Mouse (Mus musculus): ENCODE results near the gene Akap6. TPM values are rescaled to one million over a fixed set of nuclear protein-coding genes. Genes with fewer than 3 reads are reported as not detected.
A peak's percentile ranks its signal among the peaks of the same experiment; 100 is the strongest.

The Akap6 gene
- total RNA-seq, 1 experiment = 0.09 TPM

DNA sequence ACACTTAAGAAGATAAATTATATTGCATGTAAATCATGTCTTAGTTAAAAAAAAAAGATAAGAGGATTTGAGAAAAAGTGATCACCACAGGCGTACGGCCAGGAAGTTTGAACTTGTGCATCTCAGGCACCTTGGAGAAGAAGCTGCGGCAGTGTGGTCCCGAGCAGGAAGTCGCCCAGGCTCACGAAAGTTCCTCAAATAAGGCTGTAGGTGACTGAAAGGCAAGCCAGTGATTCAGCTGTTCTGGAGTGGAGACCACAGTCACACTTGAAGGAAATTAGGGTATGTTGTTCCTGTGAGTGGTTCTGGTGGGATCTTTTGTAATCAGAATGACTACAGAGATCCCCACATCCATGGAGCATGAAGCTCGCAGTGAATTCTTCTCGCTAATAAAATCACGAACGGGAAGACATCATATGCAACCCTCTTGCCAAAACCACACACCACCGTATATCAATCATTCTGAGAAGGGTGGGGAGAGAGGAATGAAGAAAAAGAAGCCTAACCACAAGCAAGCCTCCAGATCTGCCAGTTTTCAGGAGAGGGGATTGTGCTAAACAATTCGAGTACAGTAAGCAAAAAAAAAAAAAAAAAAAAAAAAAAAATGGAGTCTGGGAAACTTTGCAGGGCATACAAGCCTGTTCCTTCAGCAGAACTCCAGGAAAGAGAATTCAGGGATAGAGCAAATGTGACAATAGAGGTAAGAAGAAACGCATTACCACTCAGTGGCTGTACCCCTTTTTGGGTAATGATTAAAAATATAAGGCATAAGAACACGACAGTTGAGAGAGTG, 130.0 kb downstream of the Akap6 start:
- Histone ChIP-seq H3K4me3 (ENCODE audit: insufficient read depth in 1 of 2, low read depth in 1 of 2, low read length in 2 of 2, poor library complexity in 1 of 2, severe bottlenecking in 1 of 2) (no peak overlapping the region), H3K36me3 (ENCODE audit: control insufficient read depth, insufficient read depth, low read length, poor library complexity, severe bottlenecking) (no peaks in the 10 kb centered on the region), H3K27ac (ENCODE audit: insufficient read depth, low read depth, low read length, poor library complexity, severe bottlenecking) (no peak overlapping the region), H3K4me1 (ENCODE audit: control insufficient read depth in 2 of 2, insufficient read depth in 2 of 2, low read length in 2 of 2, poor library complexity in 1 of 2) (no peaks in the 10 kb centered on the region), H3K9ac (ENCODE audit: insufficient read depth, low read depth, low read length, poor library complexity, severe bottlenecking) (no peak overlapping the region), H3K9me3 (ENCODE audit: control insufficient read depth, insufficient read depth, low read depth, low read length) (no peaks in the 10 kb centered on the region)
- no peak for DNase-seq (ENCODE audit: low read depth, low spot score)
- in situ Hi-C loops (cut with MboI; ENCODE audit: low sequenced_read_pairs in 2 of 2, unreplicated experiment in 2 of 2) = no loop called here
- TF ChIP-seq HCFC1 (IDR thresholded peaks at IDR 0.05; ENCODE audit: borderline replicate concordance, insufficient read depth, low read length) (no peak), ZNF384 (IDR thresholded peaks at IDR 0.05; ENCODE audit: low read depth, low read length) (peak; percentile 81)

DNA sequence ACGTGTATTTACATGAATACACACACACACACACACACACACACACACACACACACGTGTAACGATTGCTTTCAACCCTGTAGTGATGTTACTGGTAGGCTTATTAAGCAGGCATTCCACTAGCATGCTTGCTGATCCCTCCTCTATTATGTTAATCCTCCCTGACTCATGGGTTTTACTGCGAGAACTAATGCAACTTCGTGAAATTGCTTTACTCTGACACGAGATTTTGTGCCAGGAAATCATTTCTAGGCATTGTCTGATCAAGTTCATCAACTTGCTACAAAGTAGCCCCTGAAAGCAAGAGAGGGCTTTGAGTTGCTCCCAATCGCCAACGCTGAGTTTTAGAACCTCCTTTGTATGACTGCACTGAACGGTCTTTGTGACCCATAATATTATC, 132.6 kb downstream of the Akap6 start:
- Histone ChIP-seq H3K36me3 (ENCODE audit: control insufficient read depth, insufficient read depth, low read length, poor library complexity, severe bottlenecking) (no peaks in the 10 kb centered on the region), H3K9ac (ENCODE audit: insufficient read depth, low read depth, low read length, poor library complexity, severe bottlenecking) (no peak overlapping the region), H3K4me1 (ENCODE audit: control insufficient read depth in 2 of 2, insufficient read depth in 2 of 2, low read length in 2 of 2, poor library complexity in 1 of 2) (peaks cover 0 to 4% of the 10 kb centered on the region in 2 experiments; a peak in 2 of 4 replicates), H3K9me3 (ENCODE audit: control insufficient read depth, insufficient read depth, low read depth, low read length) (no peaks in the 10 kb centered on the region), H3K4me3 (ENCODE audit: insufficient read depth in 1 of 2, low read depth in 1 of 2, low read length in 2 of 2, poor library complexity in 1 of 2, severe bottlenecking in 1 of 2) (no peak overlapping the region), H3K27ac (ENCODE audit: insufficient read depth, low read depth, low read length, poor library complexity, severe bottlenecking) (no peak overlapping the region)
- no peak for DNase-seq (ENCODE audit: low read depth, low spot score)
- TF ChIP-seq MAFK (IDR thresholded peaks at IDR 0.05; ENCODE audit: insufficient read depth, low read depth, low read length) = no peak
- no peak for TF ChIP-seq ZC3H11A (IDR thresholded peaks at IDR 0.05; ENCODE audit: borderline replicate concordance, low read depth, low read length)
- TF ChIP-seq HCFC1 (IDR thresholded peaks at IDR 0.05; ENCODE audit: borderline replicate concordance, insufficient read depth, low read length) = no peak
- no peak for TF ChIP-seq ZNF384 (IDR thresholded peaks at IDR 0.05; ENCODE audit: low read depth, low read length)
- TF ChIP-seq CHD2 (IDR thresholded peaks at IDR 0.05; ENCODE audit: low read depth, low read length) = no peak
- in situ Hi-C loops (cut with MboI; ENCODE audit: low sequenced_read_pairs in 2 of 2, unreplicated experiment in 2 of 2) = no loop called here

DNA sequence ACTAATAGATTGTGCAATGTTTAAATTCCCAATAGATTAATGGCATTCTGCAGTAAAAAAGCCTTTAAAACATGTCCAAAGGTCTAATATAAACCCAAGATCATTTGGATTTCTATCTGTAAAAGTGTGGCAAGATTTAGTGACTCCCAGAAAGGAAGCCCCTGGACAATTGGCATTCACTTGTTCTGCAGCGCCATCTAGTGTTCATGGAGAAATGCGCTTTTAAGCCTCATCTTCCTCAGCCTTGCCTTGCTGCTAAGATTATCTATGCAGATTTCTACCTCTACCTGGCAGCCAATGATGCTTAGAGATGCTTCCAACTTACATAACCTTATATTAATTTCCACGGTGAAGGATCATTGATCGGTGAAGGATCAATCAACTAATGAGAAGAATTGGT, 133.0 kb downstream of the Akap6 start:
- Histone ChIP-seq H3K4me1 (ENCODE audit: control insufficient read depth in 2 of 2, insufficient read depth in 2 of 2, low read length in 2 of 2, poor library complexity in 1 of 2) (peaks cover 0 to 4% of the 10 kb centered on the region in 2 experiments; a peak in 2 of 4 replicates), H3K4me3 (ENCODE audit: insufficient read depth in 1 of 2, low read depth in 1 of 2, low read length in 2 of 2, poor library complexity in 1 of 2, severe bottlenecking in 1 of 2) (no peak overlapping the region), H3K9me3 (ENCODE audit: control insufficient read depth, insufficient read depth, low read depth, low read length) (no peaks in the 10 kb centered on the region), H3K27ac (ENCODE audit: insufficient read depth, low read depth, low read length, poor library complexity, severe bottlenecking) (no peak overlapping the region), H3K9ac (ENCODE audit: insufficient read depth, low read depth, low read length, poor library complexity, severe bottlenecking) (no peak overlapping the region), H3K36me3 (ENCODE audit: control insufficient read depth, insufficient read depth, low read length, poor library complexity, severe bottlenecking) (no peaks in the 10 kb centered on the region)
- TF ChIP-seq HCFC1 (IDR thresholded peaks at IDR 0.05; ENCODE audit: borderline replicate concordance, insufficient read depth, low read length) = no peak
- no peak for TF ChIP-seq MAFK (IDR thresholded peaks at IDR 0.05; ENCODE audit: insufficient read depth, low read depth, low read length)
- TF ChIP-seq ZC3H11A (IDR thresholded peaks at IDR 0.05; ENCODE audit: borderline replicate concordance, low read depth, low read length) = peak; percentile 90
- TF ChIP-seq ZNF384 (IDR thresholded peaks at IDR 0.05; ENCODE audit: low read depth, low read length) = no peak
- no peak for TF ChIP-seq CHD2 (IDR thresholded peaks at IDR 0.05; ENCODE audit: low read depth, low read length)
- in situ Hi-C loops (cut with MboI; ENCODE audit: low sequenced_read_pairs in 2 of 2, unreplicated experiment in 2 of 2) = no loop called here
- DNase-seq (ENCODE audit: low read depth, low spot score) = peak; percentile 77

DNA sequence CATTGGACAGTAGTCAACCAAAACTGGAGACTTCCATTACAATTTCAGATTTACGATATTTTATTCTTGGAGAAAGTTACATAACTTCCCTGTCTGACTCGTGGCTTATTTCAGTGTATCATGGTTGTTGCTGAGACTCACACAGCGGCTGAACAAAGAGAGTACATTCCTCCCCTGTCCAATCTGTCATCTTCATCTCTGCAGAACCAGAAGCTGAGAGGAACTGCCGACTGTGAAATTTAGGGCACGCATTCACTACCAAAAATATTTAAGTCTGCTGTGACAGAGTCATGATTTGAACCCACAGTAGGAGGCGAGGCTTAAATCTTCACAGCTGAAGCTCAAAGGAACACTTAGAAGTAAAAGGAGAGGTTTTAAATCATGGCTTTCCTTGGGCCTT, 134.0 kb downstream of the Akap6 start:
- Histone ChIP-seq H3K9ac (ENCODE audit: insufficient read depth, low read depth, low read length, poor library complexity, severe bottlenecking) (no peak overlapping the region), H3K4me3 (ENCODE audit: insufficient read depth in 1 of 2, low read depth in 1 of 2, low read length in 2 of 2, poor library complexity in 1 of 2, severe bottlenecking in 1 of 2) (no peak overlapping the region), H3K36me3 (ENCODE audit: control insufficient read depth, insufficient read depth, low read length, poor library complexity, severe bottlenecking) (no peaks in the 10 kb centered on the region), H3K9me3 (ENCODE audit: control insufficient read depth, insufficient read depth, low read depth, low read length) (no peaks in the 10 kb centered on the region), H3K27ac (ENCODE audit: insufficient read depth, low read depth, low read length, poor library complexity, severe bottlenecking) (no peak overlapping the region), H3K4me1 (ENCODE audit: control insufficient read depth in 2 of 2, insufficient read depth in 2 of 2, low read length in 2 of 2, poor library complexity in 1 of 2) (peaks cover 0 to 4% of the 10 kb centered on the region in 2 experiments; a peak in 2 of 4 replicates)
- DNase-seq (ENCODE audit: low read depth, low spot score) = no peak
- in situ Hi-C loops (cut with MboI; ENCODE audit: low sequenced_read_pairs in 2 of 2, unreplicated experiment in 2 of 2) = no loop called here
- no peak for TF ChIP-seq ZC3H11A (IDR thresholded peaks at IDR 0.05; ENCODE audit: borderline replicate concordance, low read depth, low read length)
- no peak for TF ChIP-seq CHD2 (IDR thresholded peaks at IDR 0.05; ENCODE audit: low read depth, low read length)
- no peak for TF ChIP-seq ZNF384 (IDR thresholded peaks at IDR 0.05; ENCODE audit: low read depth, low read length)
- TF ChIP-seq MAFK (IDR thresholded peaks at IDR 0.05; ENCODE audit: insufficient read depth, low read depth, low read length) = no peak
- TF ChIP-seq HCFC1 (IDR thresholded peaks at IDR 0.05; ENCODE audit: borderline replicate concordance, insufficient read depth, low read length) = no peak
